Mouse (Mus musculus): Measurements from ENCODE around the gene Gm10300. TPM values are rescaled to one million over a fixed set of nuclear protein-coding genes. Genes with fewer than 3 reads are reported as not detected.

Gene Gm10300
- polyA plus RNA-seq, 1 experiment from 2014 or later, result not detected

- H3K4me1 ChIP-seq, result no peaks in the 10 kb centered on the region
- no peaks in the 10 kb centered on the region for H3K27me3 ChIP-seq
- no peaks in the 10 kb centered on the region for H3K9me3 ChIP-seq
- H3K4me2 ChIP-seq (replicated peaks), result no peak overlapping the region
- no peak overlapping the region for H3K9ac ChIP-seq (replicated peaks)
- ATAC-seq (replicated peaks), result no peak
- H3K27ac ChIP-seq (replicated peaks), result no peak overlapping the region
- no peak overlapping the region for H3K4me3 ChIP-seq
- no peaks in the 10 kb centered on the region for H3K36me3 ChIP-seq
- 78% methylated on average over 17 of the region's 17 CpGs for WGBS
Measured at GRCm38 (mm10) chr4:132060040-132060832, 14.3 kb upstream of the Gm10300 start.

- no peak overlapping the region for H3K9ac ChIP-seq (replicated peaks)
- no peak for ATAC-seq (replicated peaks)
- no peak overlapping the region for H3K4me3 ChIP-seq
- no peak overlapping the region for H3K27ac ChIP-seq (replicated peaks)
- H3K27me3 ChIP-seq, result no peaks in the 10 kb centered on the region
- 54% methylated on average over 8 of the region's 8 CpGs for WGBS
- no peak overlapping the region for H3K4me2 ChIP-seq (replicated peaks)
- H3K36me3 ChIP-seq, result no peaks in the 10 kb centered on the region
- H3K9me3 ChIP-seq, result no peaks in the 10 kb centered on the region
- peaks cover 5% of the 10 kb centered on the region; the same call in 1 of the 2 replicates for H3K4me1 ChIP-seq
Measured at GRCm38 (mm10) chr4:132062289-132062688, 12.2 kb upstream of the Gm10300 start.

- Histone ChIP-seq H3K27ac (replicated peaks) (no peak overlapping the region), H3K9me3 (no peaks in the 10 kb centered on the region), H3K27me3 (no peaks in the 10 kb centered on the region; the same call in 1 of the 2 replicates), H3K9ac (replicated peaks) (no peak overlapping the region), H3K36me3 (no peaks in the 10 kb centered on the region), H3K4me3 (no peak overlapping the region), H3K4me1 (peaks cover 5% of the 10 kb centered on the region; the same call in 1 of the 2 replicates), H3K4me2 (replicated peaks) (no peak overlapping the region)
- ATAC-seq (replicated peaks), result no peak
- WGBS, result 75% methylated on average over 17 of the region's 17 CpGs
Measured at GRCm38 (mm10) chr4:132062934-132063884, 11.3 kb upstream of the Gm10300 start.

GRCm38 (mm10) chr4:132064550-132064949 lies 9.9 kb upstream of the Gm10300 start:
- no peaks in the 10 kb centered on the region for H3K36me3 ChIP-seq
- no peaks in the 10 kb centered on the region for H3K9me3 ChIP-seq
- peaks cover 3% of the 10 kb centered on the region; the same call in 1 of the 2 replicates for H3K27me3 ChIP-seq
- peaks cover 5% of the 10 kb centered on the region; the same call in 1 of the 2 replicates for H3K4me1 ChIP-seq
- 96% methylated on average over 5 of the region's 5 CpGs for WGBS
- no peak overlapping the region for H3K4me2 ChIP-seq (replicated peaks)
- H3K27ac ChIP-seq (replicated peaks), result no peak overlapping the region
- no peak for ATAC-seq (replicated peaks)
- H3K4me3 ChIP-seq, result no peak overlapping the region
- no peak overlapping the region for H3K9ac ChIP-seq (replicated peaks)

- Histone ChIP-seq H3K27me3 (peaks cover 3% of the 10 kb centered on the region; the same call in 1 of the 2 replicates), H3K9ac (replicated peaks) (no peak overlapping the region), H3K36me3 (no peaks in the 10 kb centered on the region), H3K27ac (replicated peaks) (no peak overlapping the region), H3K9me3 (no peaks in the 10 kb centered on the region), H3K4me3 (no peak overlapping the region), H3K4me1 (peaks cover 5% of the 10 kb centered on the region; the same call in 1 of the 2 replicates), H3K4me2 (replicated peaks) (no peak overlapping the region)
- ATAC-seq (replicated peaks), result no peak
- WGBS, result 90% methylated on average over 3 of the region's 3 CpGs
Measured at GRCm38 (mm10) chr4:132065578-132065977, 8.9 kb upstream of the Gm10300 start.

GRCm38 (mm10) chr4:132066101-132066773 lies 8.3 kb upstream of the Gm10300 start:
- H3K9ac ChIP-seq (replicated peaks), result no peak overlapping the region
- WGBS, result 49% methylated on average over 10 of the region's 10 CpGs

GRCm38 (mm10) chr4:132067112-132067937 lies 7.2 kb upstream of the Gm10300 start:
- H3K27ac ChIP-seq (replicated peaks), result no peak overlapping the region
- H3K4me1 ChIP-seq, result peaks cover 5% of the 10 kb centered on the region; the same call in 1 of the 2 replicates
- H3K9ac ChIP-seq (replicated peaks), result no peak overlapping the region
- peaks cover 6% of the 10 kb centered on the region; the same call in 1 of the 2 replicates for H3K27me3 ChIP-seq
- 87% methylated on average over 14 of the region's 14 CpGs for WGBS
- no peak overlapping the region for H3K4me3 ChIP-seq
- H3K4me2 ChIP-seq (replicated peaks), result no peak overlapping the region
- H3K36me3 ChIP-seq, result no peaks in the 10 kb centered on the region
- ATAC-seq (replicated peaks), result no peak
- H3K9me3 ChIP-seq, result no peaks in the 10 kb centered on the region

More at GRCm38 (mm10) chr4:132066101-132066773, 8.3 kb upstream of the Gm10300 start:
- no peaks in the 10 kb centered on the region for H3K9me3 ChIP-seq
- H3K36me3 ChIP-seq, result no peaks in the 10 kb centered on the region
- no peak overlapping the region for H3K4me2 ChIP-seq (replicated peaks)
- peaks cover 5% of the 10 kb centered on the region; the same call in 1 of the 2 replicates for H3K4me1 ChIP-seq
- H3K27ac ChIP-seq (replicated peaks), result no peak overlapping the region
- peaks cover 3% of the 10 kb centered on the region; the same call in 1 of the 2 replicates for H3K27me3 ChIP-seq
- no peak overlapping the region for H3K4me3 ChIP-seq
- ATAC-seq (replicated peaks), result no peak

- no peak overlapping the region for H3K4me3 ChIP-seq
- WGBS, result 68% methylated on average over 2 of the region's 2 CpGs
- no peak overlapping the region for H3K4me2 ChIP-seq (replicated peaks)
- no peaks in the 10 kb centered on the region for H3K36me3 ChIP-seq
- peaks cover 5% of the 10 kb centered on the region; the same call in 1 of the 2 replicates for H3K4me1 ChIP-seq
- no peak for ATAC-seq (replicated peaks)
- H3K27ac ChIP-seq (replicated peaks), result no peak overlapping the region
- no peak overlapping the region for H3K9ac ChIP-seq (replicated peaks)
- H3K27me3 ChIP-seq, result peaks cover 11% of the 10 kb centered on the region
- no peaks in the 10 kb centered on the region for H3K9me3 ChIP-seq
Measured at GRCm38 (mm10) chr4:132067938-132068235, 6.6 kb upstream of the Gm10300 start.

GRCm38 (mm10) chr4:132071674-132072073 lies 2.8 kb upstream of the Gm10300 start:
- H3K4me3 ChIP-seq, result no peak overlapping the region
- WGBS, result 90% methylated on average over 2 of the region's 2 CpGs
- no peaks in the 10 kb centered on the region for H3K36me3 ChIP-seq
- H3K27me3 ChIP-seq, result peaks cover 43% of the 10 kb centered on the region
- ATAC-seq (replicated peaks), result no peak
- H3K9me3 ChIP-seq, result no peaks in the 10 kb centered on the region
- H3K27ac ChIP-seq (replicated peaks), result no peak overlapping the region
- H3K9ac ChIP-seq (replicated peaks), result no peak overlapping the region
- H3K4me2 ChIP-seq (replicated peaks), result no peak overlapping the region
- H3K4me1 ChIP-seq, result peaks cover 21% of the 10 kb centered on the region

- Histone ChIP-seq H3K27ac (replicated peaks) (no peak overlapping the region), H3K9ac (replicated peaks) (no peak overlapping the region), H3K27me3 (peaks cover 48% of the 10 kb centered on the region), H3K4me2 (replicated peaks) (no peak overlapping the region), H3K9me3 (no peaks in the 10 kb centered on the region), H3K4me1 (peaks cover 23% of the 10 kb centered on the region), H3K36me3 (no peaks in the 10 kb centered on the region), H3K4me3 (no peak overlapping the region)
- ATAC-seq (replicated peaks), result no peak
- WGBS, result 79% methylated on average over 3 of the region's 3 CpGs
Measured at GRCm38 (mm10) chr4:132072156-132072555, 2.3 kb upstream of the Gm10300 start.

- no peak overlapping the region for H3K27ac ChIP-seq (replicated peaks)
- H3K27me3 ChIP-seq, result peaks cover 52% of the 10 kb centered on the region
- WGBS, result 63% methylated on average over 6 of the region's 6 CpGs
- no peaks in the 10 kb centered on the region for H3K9me3 ChIP-seq
- H3K4me3 ChIP-seq, result no peak overlapping the region
- peaks cover 23% of the 10 kb centered on the region for H3K4me1 ChIP-seq
- H3K36me3 ChIP-seq, result no peaks in the 10 kb centered on the region
- no peak for ATAC-seq (replicated peaks)
- H3K9ac ChIP-seq (replicated peaks), result no peak overlapping the region
- H3K4me2 ChIP-seq (replicated peaks), result no peak overlapping the region
Measured at GRCm38 (mm10) chr4:132072946-132073345, 1.6 kb upstream of the Gm10300 start.

Measured in forebrain, embryonic 15.5 days (tissue).